Mouse (Mus musculus) testis, postnatal 14 days (tissue): ENCODE results near the gene 1700109H08Rik.
"Not testable (repeated sequence)": the region's sequence is repeated elsewhere in the genome, so short reads cannot be mapped to it uniquely, and the experiment has no call there.

Source experiments
- DNase-seq: peaks from one replicate; pipeline ENCODE4 v3.0.0; 2021; ENCODE audit warnings: low spot score

1700109H08Rik gene

DNA sequence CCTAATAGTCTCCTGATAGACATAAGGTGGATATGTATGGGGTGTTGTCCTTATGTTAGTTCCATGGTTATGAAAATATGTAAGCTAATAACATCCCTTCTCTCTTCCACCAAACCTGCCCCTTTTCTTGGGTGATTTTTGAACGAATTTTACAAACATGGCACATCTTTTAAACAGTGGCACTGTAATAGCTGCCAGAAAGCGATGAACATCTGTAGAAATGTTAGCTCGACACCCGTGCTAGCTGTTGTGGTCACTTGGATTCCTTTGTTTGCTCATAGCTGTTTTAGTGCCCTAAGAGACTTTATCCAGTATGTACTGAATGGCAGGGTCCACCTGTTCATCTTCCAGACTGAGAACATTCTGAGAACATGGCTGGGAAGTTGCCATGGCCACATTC, at the start of gene 1700109H08Rik:
Gene 1700109H08Rik, plus strand, starts transcription at position 301 of the 400 bp plus-strand sequence.
- no peak for DNase-seq

DNA sequence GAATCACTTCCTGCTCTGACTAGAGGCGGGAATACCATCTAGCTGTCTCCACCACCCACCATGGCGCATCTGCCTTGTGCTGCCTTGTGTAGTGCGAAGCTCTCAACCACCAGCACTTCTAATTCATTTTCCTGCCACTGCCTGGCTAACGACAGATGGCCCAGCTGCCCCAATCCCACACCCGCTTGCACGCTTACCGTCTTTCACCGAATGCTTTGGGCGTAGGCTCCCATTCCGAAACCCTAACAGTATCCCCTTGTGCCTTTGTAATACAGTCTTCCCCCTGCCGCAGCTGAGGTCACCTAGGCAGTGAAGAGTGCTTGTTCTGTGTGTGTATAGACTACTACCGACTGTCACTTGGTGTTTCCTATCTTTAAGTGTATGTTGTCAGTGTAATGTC, 49.6 kb upstream of the 1700109H08Rik start:
- DNase-seq = no peak

DNA sequence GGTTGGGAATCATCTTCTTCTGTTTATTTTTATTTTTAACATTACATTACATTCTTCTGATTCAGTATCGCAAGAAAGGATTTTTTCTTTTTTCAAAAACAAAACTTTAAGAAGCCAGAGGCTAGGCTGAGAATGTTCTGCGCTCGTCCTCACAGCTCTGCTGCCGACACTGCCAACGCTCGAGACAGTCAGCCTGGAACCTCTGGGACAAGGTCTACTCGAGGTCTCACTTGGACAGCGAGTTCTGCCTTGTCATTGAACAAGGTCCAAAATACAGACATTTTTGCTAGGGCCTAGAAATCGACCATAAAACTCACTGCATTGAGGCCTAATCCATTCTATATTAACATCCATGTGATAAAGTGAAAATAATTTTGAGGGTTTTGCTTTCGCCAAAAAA, 48.5 kb upstream of the 1700109H08Rik start:
- DNase-seq = no peak

DNA sequence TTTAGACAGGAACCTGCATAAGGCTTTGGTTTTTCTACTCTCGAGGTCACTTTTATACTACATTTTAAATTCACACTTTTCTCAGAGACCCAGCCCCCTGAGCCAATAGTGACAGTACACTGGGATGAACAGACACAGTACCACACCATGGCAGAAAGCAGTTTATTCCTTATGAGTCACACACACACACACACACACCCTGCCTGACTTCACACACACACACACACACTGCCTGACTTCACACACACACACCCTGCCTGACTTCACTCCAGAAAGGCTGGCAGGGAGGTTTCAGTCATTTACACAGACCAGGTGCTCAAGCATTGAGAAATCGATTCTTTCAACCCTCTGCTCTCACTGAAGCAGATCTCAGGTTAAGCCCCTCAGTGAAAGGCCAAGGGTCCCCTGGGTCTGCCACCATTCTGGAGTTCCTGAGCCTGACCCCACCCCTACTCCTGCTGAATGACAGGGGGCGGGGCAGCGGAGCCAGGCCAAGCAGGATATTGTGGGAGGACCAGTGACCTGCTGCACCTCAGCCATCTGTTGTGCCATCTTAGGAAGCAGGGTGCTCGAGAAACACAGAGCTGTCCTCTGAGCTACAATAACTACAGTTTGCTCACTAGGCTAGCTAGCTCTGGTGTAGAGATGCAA, 44.2 kb upstream of the 1700109H08Rik start:
- no peak for DNase-seq

DNA sequence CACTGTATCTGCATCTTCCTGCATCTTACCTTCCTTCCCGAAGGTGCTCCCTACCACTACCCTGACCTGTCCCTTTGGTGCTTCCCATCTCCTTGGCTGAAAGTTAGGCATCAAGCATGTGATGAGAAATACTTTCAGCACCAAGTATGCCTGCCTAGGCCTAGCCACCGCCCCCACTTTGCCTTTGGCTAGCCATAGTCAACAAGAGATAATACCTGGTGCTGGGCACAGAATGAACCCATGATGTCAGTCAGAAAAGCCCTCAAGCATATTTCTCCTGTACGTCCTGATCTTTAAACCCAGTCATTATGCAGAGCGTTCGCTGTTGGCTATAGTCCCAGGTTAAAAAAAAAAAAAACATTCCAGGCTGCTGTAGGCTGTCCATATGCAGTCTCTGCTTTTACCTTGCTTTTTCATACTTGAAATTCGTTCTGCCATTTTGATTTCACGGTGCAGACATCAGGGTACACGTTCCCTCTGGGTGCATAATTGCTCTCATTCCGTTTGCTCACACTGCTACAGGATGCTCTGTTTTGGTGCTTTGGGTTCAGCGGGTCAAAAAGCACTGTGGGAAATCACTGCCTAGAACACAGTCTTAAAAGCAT, 41.7 kb upstream of the 1700109H08Rik start:
- DNase-seq = no peak

DNA sequence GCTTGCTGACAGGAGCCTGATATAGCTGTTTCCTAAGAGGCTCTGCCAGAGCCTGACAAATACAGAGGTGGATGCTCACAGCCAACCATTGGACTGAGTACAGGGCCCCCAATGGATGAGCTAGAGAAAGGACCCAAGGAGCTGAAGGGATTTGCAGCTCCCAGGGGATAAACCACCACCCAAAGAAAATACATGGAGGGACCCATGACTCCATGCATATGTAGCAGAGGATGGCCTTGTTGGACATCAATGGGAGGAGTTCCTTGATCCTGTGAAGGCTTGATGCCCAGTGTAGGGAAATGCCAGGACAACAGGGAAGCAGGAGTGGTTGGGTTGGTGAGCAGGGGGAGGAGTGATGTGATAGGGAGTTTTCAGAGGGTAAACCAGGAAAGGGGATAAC, 39.3 kb upstream of the 1700109H08Rik start:
- DNase-seq = not testable (repeated sequence)

DNA sequence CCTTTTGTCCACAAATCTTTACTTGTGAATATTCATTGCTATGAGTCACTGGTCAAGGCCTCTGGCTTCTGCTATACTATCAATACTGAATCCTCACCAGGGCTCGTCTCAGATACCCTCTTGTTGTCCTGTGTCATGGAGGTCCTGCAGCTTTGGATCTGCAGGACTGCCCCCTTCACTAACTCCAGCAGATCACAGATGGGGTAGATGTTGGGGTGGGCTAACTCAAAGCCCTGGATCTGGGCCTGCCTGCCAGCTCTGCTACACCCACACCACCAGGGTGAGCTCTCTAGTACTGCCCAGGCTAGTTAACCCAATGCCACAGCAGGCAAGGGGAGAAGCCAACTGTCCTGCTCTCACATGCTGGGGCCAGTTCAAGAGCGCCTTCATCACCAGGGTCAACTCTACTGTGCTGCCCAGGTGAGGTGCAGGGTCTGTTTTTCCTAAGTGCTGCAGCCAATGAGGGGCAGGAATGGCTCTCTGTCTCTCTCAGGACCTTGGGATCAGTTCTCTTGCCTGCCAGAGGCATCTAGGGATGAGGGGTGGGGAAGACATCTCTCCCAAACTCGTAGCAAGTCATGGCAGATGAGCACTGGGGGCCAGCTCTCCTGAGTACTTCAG, 34.7 kb upstream of the 1700109H08Rik start:
- no peak for DNase-seq

DNA sequence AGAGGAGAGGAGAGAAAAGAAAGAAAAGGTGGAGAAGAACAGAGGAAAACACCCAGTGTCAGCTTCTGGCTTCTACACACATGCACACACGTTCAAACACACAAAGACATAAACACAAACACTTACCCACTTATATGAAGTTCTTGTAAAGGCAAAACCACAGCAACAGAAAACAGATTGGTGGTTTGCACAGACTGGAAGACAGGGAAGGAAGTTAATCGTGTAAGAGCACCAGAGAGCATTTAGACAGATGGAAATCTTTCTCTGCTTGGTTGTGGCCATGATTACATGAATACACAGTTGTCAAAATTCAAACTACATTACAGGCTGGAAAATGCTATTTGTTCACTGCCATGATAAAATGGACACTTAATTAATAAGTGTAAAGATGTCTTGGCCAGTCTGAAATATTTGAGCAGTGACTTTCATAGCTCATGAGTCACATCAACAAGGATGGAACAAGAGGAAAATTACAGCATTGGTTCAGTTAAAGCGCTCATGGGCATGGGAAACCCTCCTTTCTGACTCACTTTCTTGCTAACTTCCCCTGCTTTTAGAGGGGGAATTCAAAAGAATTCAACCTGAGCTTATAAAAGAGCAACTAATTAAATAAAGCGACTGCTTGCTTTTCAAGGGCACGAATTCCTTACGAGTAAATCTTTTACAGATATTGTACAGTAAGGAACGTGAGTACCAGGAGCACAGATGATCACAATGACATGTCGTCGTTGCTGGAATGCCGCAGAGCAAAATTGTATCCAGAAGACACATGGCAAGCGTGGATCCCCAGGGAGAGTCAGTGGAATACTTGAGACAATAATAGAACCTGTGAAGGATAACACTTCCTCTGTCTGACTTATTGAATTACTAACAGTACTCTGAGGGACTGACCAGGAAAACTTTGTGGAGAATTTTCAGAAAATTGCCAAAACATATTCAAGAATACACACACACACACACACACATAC, 32.6 kb upstream of the 1700109H08Rik start:
- no peak for DNase-seq

DNA sequence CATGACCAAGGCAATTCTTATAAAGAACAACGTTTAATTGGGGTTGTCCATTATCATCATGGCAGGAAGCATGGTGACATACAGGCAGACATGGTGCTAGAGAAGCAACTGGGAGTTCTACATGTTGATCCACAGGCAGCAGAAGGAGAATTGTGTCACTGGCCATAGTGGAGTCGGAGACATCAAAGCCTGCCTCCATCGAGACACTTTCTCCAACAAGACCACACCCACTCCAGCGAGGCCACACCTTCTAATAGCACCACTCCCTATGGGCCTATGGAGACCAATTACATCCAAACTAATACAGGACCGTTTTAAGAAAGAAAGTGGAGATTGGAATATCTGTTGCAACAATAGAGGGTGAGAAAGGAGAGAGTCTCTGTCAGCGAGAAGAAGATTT, 29.5 kb upstream of the 1700109H08Rik start:
- no peak for DNase-seq

DNA sequence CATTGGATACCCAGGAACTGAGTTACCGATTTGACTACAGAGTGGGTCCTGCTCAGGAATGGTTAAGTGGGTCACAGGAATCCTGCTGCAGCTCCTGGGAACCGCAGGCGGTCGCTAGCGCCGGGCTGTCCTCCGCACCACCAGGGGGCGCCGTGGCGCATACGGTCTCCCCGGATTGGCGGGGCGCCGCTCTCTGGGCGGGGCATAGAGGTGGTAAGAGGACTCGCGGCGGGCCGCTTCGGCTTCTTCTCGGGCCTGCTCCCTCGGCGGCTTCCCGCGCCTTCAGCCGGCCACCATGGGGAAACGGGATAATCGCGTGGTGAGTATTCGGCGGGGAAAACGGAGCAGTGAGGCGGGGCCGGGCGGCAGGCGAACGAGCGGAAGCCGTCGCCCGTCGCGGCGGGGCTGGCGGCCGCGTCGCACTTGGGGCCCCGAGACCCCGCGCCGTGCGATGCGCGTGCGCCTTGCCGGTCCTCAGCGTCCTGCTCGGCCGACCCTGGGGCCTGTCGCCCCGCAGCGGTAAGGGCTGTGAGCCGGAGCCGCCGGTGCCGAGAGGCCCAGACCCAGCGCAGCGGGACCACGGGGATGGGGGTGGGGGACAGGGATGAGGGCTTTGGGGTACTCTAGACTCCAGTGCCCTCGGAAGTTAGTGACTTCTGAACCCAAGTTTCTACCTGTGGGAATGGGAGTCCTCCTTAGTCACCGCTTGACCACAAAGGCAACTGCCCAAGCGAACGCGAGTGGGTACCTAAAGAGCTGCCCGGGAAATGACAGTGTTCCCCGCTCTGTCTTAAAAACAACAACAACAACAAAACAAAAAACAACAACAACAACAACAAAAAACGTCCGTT, 27.5 kb upstream of the 1700109H08Rik start, which contains the start of gene Fam133b:
Gene Fam133b, plus strand, starts transcription at position 205 of the 851 bp plus-strand sequence.
- peak; percentile 95 for DNase-seq

DNA sequence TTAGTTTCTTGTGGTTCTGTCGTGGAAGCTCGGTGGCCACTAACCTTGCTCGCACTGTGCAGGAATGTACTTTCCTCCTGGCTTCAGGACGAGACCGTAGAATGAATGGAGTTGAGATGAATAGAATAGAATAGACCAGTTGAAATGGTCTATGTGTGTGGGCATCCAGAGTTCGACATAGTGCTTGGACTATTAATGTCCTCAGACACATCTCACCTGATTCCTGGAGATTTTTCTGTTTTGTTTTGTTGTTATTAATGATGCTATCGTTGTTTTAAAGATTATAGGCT, 26.9 kb upstream of the 1700109H08Rik start:
- DNase-seq = no peak

DNA sequence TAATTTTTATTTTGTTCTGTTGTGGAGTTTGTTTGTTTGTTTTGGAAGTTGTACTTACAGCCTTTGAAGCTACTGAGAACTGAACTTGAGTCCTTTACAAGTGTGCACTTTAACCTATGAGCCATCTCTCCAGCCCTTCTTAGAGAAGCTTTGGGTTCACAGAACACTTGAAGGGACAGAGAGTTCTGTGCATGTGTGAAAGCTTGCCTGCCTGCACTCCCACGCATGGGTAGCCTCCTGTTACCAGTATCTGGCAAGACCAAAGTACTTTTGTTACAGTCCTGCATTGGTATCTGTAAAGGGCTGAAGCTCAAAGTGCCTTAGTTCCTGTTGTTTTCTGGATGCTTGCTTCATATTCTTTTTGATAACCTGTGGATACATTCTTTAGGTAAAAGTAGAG, 25.1 kb upstream of the 1700109H08Rik start:
- DNase-seq = peak; percentile 56

DNA sequence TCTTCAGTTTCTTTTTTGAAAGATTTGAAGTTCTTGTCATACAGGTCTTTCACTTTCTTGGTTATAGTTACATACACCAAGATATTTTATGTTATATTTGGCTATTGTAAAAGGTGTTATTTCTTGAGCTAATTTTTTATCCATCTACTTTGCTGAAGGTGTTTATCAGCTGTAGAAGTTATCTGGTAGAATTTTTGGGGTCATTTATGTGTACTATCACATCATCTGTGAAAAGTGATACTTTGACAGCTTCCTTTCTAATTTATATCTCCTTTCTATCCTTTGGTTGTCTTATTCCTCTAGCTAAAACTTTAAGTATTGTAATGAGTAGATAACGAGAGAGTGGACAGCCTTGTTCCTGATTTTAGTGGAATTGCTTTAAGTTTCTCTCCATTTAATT, 19.9 kb upstream of the 1700109H08Rik start:
- DNase-seq = no peak

DNA sequence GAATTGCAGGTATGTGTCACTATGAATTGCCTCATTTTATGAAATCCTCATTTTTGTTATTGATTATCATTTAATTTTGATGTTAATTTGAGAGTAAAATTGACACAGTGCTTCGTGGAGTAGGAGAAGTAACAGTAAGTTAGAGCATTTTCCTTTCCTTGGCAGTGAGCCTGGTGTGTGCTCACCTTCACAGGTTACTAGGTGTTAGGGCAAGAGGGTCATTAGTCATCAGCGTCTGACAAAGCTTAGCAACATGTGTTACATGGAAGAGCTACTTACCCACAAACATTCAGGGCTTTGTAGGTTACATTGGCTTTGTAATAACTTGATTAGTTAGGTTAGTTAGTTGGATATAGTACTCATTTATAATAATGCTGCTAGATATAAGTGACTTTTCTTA, 17.2 kb upstream of the 1700109H08Rik start:
- no peak for DNase-seq

DNA sequence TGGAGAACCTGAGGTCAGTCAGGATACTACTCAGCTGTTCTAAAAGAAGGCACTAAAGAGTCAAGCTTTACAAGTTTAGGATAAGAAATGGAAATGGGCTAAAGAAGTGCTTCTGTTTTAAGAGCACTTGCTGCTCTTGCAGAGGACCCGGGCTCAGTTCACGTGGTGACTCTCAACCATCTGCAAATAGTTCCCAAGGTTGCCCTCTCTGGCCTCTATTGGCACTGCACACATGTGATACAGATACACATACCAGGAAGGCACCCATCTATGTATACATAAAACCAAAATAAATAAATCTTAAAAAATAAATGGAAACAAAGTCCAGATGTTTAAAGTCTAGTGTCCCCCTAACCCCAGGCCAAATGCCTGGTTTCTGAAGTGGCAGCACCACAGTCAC, 3.5 kb downstream of the 1700109H08Rik start:
- DNase-seq = no peak

DNA sequence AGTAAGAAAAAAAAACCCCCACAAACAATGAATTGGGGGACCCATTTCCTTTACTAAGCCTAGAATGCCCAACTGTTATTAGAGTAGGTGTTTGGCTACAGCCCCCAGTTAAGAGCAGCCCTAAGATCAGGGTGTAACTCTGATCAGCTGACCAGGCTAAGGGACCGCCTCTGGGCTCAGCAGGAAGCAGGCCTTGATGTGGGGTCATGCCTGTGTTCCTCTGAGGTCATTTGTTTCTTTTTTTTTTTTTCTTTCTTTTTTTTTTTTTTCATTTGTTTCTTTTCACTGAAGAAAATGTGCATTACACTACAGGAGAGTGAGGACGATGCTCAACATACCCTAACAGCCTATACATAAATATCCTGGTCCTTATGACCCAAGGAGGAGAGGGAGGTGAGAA, 6.6 kb downstream of the 1700109H08Rik start:
- no peak for DNase-seq

DNA sequence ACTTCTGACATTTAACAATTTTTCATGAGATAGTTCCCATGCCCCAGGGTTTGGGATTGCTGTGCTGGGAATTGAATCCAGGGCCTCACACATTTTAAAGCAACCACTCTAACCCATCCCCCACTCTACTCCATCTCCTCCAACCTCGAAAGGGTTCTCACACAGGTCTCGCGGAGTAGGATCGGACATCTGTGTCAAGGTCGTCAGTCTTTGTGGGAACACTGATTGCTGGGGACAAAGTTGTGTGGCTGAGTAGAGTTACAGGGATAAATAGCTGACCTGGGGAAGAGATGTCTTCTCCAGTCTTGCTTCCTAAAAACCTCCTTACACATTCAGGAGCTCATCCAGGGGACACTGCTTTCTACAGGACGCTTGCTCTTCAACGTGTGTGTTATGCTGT, 7.7 kb downstream of the 1700109H08Rik start:
- DNase-seq = no peak

DNA sequence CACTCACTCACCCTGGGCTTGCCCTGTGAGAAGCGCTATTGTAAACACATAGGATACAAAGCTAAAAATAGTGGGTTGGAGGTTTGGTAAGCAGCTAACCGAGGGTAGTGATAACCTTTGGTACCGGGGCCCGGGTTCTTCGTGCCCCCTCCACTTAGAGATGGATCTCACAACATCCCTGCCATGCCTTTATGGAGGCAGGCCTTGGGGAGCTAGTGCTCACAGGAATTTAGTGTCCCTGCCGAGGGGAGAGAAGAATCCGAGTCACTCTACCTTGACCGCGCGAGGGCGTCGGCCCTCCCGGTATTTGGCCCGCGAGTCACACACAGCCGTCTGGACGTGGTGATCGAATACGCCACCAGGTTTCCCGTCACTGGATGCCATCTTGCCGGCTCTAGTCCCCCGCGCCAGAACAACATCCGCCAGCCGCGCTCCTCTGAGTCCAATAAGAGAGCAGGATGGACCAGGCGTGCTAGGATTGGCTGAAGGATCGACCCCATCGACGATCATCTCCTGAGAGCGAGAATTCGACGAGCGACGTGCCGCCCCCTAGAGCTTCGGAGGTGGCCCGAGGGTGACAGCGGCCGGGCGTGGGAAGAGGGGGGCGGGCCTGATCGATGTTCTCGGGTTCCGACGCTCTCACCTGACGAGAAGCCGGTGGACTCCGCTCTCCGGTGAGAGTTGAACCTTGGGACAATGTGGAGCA, 24.5 kb downstream of the 1700109H08Rik start, which contains the start of gene Pex1:
Gene Pex1, plus strand, starts transcription at position 374 of the 706 bp plus-strand sequence.
- DNase-seq = peak; percentile 96

DNA sequence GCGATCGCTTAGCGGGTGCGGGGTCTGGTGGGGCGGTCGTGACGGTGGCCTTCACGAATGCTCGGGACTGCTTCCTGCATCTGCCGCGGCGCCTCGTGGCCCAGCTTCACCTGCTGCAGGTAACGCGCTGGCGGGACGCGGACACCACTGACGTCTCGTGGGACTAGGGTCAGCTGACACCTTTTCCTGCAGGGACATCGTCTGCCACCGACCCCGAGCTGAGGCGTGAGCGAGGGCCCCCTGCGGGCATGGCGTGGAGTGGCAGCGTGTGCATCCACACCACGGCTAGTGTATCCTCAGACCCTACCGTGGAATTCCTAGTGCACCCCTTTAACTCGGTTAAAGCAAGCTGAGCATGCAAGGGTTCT, 25.0 kb downstream of the 1700109H08Rik start, which contains the start of gene Rbm48:
Gene Rbm48, minus strand, starts transcription at position 187 of the 368 bp plus-strand sequence.
- peak; percentile 81 for DNase-seq

DNA sequence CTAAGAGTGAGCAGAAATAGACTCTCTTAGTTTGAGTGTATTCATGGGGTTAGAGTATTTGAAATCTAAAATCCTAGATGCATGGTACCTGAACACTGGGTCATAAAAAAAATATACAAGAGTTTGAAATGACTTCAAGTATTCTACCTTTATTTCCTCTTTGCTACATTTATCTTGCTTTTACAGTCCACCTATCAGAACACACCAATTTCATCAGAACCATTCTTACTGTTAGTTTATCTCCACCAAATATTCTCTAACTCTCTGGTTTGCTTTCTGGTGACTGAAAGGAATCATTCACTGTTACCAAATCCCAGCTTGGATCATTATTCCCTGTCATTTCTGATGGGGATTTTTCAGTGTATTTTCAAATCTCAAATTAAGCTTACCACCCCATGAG, 25.8 kb downstream of the 1700109H08Rik start:
- DNase-seq = no peak

DNA sequence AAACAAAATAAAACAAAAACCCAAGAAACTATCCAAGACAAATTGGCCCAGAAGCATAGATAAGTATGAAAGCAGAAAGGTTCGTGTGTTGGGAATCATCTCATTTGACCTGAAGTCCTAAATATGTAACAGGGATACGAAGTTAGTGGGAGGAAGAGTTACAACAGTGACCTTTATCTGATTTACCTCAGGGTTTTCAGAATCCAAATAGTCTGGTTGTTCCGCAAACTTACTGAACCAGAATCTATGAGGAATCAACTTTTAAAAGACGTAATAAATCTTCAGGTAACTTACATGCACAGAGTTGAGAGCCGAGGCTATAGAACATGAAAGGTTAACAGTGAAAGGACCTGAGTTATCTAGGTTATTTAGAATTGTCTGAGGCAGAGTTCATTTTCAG, 27.4 kb downstream of the 1700109H08Rik start:
- no peak for DNase-seq
